Mouse (Mus musculus): ENCODE measurements around the gene Kcnj1.

Kcnj1 gene
- long read RNA-seq, experiment 1 = 0 reads
- long read RNA-seq, experiment 2 = 0 reads

DNA sequence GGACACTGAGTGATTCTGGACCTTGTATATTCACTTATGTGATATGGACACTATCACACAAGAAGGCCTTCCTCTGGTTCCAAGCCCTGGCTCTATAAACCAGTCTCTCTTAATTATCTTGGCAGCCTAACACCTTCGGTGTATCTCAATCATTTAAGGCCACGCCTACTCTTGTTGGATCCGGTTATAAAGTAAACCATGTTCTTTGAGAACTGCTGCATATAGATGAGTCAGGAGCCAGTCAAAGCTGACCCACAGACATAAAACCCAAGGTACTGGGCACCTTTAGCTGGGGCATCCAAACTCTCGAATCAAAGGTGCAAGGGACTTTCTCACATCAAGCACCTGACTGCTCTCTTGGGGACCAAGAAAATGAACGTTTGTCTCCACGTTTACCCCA lies at the start of gene Kcnj1:
TSS of gene Kcnj1 (plus strand) at position 292 of the 400 bp plus-strand sequence.
- intact Hi-C loops (cut with DNase I) = no loop called here

DNA sequence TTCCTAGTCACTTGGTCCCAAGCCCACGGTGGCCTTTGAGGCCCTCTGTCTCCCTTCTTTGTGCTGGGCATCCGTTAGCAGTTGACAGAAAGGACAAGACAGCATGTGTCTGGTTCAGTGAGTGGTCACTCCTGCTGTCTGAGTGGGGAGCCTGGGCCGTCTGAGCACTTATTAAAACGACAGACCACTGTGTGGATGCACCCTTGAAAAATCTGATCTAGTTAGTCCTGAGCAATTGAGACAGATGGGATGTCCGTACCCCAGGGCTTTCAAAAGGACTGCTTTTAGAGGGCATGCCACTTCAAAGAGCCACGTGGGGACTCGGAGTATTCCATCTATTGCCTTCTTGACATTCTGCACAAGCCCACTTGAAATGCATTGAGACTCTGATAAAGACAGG lies 48.7 kb upstream of the Kcnj1 start:
- intact Hi-C loops (cut with DNase I) = no loop called here

DNA sequence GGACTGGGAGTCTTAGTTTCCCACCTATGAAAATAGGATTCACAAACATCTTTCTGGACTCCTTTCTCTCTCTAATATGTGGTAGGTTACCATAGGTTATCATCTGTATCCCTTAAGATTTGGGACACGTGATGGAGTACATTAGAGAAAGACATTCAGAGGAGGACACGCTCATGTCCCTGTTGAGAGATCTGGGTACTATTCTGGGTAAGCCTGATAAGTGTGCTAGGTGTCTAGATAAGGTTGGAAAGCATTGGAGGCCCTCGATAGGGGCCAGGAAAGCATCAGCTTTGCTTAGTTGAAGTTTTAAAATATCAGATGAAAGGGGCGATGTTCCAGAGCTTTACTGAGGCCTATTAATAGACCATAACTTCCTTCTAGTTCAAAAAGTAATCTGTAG lies 43.5 kb upstream of the Kcnj1 start:
- intact Hi-C loops (cut with DNase I) = no loop called here

DNA sequence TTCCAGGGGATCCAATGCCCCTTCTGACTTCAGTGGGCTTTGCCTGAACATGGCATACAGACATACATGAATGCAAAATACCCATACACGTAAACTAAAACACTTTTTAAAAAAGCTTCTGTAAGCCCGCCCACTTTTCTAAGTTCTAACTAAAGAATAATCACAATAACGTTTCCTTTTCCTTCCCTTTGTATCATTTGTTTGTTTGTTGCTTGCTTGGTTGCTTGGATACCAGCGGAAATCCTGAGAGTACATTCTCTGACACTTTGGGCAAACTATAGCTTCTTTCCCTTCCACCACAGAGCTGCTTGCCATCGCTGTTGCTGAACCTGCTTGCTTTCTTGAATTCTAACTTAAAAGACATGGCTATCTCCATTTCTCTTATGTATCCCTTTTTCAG lies 41.1 kb upstream of the Kcnj1 start:
- intact Hi-C loops (cut with DNase I) = loop anchor here (10.0 kb wide), 1 partner anchor 366 kb away; no protein-coding TSS in a partner anchor

DNA sequence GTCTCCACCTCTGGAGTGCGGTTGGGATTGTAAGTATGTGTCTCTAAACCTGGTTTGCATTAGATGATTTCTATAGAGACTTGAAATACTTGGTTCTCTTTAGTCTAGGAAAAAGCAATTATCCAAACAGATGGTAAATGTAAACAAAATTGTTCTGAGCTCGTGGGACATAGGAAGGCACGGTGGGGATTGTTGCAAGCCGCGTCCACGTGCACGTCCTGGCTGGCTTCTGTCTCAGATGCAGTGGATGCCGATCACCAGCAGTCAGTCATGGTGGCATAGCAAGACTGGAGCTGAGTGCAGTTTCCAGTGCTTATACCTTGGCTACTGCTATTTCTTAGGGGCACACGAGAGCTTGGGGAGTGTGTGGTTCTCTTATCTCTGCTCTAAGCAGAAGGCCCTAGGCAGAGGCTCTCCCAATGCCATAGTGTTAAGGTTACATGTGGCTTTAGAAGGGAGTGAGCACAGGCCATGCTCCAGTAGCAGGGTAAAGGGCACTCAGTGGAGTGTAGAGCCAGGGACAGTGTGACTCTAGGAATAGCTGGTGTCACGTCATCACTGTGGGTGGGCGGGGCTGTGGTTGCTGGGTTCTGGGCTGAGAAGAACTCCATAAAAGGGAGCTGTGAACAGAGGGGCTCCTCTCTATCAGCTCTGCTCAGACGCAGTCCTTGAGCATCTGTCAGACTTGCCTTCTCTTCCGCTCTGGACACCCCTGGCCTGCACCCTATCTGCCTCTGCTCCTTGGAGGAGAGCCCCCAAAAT lies 36.7 kb upstream of the Kcnj1 start:
- intact Hi-C loops (cut with DNase I) = loop anchor here (10.0 kb wide), 1 partner anchor 371 kb away; no protein-coding TSS in a partner anchor

DNA sequence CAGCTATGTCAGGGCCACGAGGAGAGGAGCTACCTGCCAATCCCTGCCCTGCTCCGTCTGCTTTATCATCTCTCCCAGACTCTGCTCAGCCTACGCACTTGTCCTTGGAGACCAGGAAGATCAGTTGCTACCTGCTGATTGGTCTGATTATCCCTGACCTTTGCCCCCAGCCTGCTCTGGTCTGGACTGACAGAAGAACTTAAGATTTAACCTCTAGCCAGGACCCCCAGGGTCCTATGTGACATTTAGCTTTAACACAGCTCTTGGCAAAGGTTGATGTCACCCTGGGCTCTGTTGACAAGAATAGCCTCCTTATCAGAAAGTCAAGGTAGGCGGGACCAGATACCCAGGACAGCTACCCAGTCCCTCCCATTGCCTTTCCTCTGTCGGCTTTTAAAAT lies 31.5 kb upstream of the Kcnj1 start:
- intact Hi-C loops (cut with DNase I) = loop anchor here (10.0 kb wide), 1 partner anchor 396 kb away; no protein-coding TSS in a partner anchor

DNA sequence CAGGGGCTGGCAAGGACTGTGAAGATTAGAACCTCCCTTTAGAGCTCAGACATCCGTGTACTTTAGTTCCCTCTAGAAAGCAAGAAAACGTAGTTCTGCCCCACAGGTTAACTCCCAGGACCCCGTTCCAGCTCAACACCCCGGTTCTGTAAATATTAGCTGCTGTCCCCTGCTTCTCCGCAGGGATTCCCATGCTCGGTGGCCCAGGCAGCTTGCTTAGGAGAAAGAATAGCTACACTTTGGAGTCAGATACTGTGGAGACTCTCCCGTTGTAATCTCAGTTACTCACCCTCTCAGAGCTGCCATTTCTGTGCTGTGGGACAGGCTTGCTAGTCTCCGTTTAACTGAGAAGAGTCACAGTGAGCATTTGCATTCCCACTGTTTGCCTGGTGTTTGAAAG lies 29.4 kb upstream of the Kcnj1 start:
- intact Hi-C loops (cut with DNase I) = loop anchor here (10.0 kb wide), 1 partner anchor 398 kb away; no protein-coding TSS in a partner anchor

DNA sequence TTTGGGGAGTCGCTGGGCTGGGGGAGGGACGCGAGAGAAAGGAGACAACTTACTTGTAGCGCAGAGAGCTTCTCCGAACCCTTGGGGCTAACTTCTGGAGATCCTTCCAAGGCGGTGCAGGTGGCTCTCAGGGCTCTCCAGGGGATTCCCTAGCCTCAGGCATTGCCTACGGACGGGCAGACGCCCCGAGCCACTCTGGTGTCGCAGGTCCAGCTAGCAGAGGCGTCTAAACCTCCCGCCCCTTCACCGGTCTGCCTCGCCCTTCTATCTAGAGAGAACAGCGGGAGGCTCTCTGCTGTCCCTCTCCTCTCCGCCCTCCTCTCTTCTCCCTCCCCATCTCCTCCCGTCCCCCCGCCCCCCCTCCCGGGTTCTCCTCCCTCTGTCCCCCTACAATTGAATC lies 28.2 kb upstream of the Kcnj1 start, which contains the start of gene Kcnj5:
TSS of gene Kcnj5 (minus strand) at position 300 of the 400 bp plus-strand sequence.
- intact Hi-C loops (cut with DNase I) = loop anchor here (10.0 kb wide), 1 partner anchor 399 kb away; no protein-coding TSS in a partner anchor

DNA sequence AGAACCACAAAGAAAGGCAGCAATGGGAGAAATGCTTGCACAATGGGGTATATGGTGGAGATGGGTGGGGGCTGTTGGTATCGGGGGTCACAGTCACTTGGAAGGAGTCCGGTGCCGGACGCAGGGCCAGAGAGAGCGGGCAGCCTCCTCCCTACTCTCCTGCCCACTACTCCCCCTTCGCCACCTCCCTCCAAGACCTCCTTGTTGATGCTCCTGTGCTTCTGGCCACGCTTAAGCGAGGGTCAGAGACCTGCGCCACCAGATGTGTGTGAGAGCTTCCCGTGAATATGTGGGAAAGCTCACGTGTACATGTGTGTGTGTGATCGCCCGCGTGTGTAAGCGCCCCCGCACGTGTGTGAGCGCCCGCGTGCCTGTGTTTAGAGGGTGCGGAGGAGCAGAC lies 27.8 kb upstream of the Kcnj1 start:
- intact Hi-C loops (cut with DNase I) = loop anchor here (10.0 kb wide), 1 partner anchor 400 kb away; no protein-coding TSS in a partner anchor

DNA sequence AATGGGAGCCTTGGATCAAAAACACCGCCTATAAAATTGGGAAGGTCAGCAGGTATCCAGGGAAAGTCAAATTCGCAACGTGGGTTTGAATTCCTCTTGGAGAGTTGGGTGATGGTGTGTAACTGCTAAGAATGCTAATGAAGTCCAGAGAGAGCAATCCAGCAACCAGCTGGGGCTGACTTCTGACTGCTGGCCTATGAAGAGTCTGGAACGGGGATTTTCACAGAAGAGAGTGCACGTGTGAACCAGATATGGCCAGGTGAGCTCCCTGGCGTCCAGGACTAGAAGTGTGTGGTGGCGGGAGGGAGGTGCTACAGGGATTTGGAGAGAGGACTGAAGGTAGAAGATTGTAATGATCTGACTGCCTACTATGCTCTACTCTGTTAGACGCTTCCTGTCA lies 24.2 kb upstream of the Kcnj1 start:
- intact Hi-C loops (cut with DNase I) = loop anchor here (10.0 kb wide), 1 partner anchor 403 kb away; no protein-coding TSS in a partner anchor

DNA sequence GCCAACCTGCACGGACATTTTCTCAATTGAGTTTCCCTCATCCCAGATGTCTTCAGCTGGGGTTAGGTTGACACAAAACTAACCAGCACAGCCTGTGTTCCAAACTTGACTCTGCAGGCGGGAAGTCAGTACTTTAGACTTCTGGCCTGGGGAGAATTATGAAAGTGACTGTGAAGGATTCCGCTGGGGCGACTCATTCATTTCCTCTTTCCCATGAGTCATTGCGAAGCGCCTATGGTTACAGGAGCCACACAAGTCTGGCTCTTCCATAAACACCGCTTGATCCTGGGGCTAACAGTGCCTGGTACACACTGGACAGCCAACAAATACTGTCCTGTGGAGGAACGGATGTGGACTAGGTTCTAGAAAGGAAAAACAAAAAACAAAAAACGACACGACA lies 22.9 kb upstream of the Kcnj1 start:
- intact Hi-C loops (cut with DNase I) = loop anchor here (10.0 kb wide), 1 partner anchor 405 kb away; no protein-coding TSS in a partner anchor

DNA sequence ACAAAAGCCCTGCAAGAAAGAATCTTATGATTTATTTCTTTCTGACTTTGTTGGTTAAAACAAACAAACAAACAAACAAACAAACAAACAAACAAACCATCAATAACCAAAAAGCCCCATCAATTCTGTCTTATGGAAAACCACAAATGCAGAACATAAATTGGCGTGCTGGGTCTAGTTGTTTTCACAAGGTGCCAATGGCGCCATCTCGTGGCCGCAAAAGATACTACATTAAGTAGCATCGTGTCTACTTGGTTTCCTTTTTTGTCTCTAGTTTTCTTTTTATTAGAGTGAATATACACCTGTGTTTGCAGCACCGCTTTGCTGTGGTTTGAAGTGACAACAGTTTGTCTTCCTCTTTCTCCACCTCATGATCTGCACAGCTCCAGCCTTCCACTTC lies 22.0 kb upstream of the Kcnj1 start:
- intact Hi-C loops (cut with DNase I) = loop anchor here (1.0 kb wide), 1 partner anchor 78 kb away; no protein-coding TSS in a partner anchor

DNA sequence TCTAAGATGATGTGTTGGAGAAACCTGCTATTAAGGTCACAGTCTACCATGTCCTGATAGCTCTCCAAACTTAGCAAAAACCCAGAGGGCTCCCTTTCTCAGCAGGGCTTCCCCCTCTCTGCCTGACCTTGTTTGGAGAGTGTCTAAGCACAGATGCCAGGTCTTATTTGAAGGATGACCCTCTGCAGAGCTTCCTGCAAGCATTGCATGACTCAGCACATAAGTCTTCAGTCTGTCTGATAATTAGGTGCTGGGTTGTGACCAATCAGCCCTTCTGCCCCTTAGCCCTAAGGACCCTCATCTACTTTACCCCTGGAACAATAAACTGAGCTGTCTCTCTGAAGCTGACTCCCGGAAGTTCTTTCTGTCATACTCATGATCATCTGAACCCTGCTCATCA lies 11.5 kb upstream of the Kcnj1 start:
- intact Hi-C loops (cut with DNase I) = no loop called here

DNA sequence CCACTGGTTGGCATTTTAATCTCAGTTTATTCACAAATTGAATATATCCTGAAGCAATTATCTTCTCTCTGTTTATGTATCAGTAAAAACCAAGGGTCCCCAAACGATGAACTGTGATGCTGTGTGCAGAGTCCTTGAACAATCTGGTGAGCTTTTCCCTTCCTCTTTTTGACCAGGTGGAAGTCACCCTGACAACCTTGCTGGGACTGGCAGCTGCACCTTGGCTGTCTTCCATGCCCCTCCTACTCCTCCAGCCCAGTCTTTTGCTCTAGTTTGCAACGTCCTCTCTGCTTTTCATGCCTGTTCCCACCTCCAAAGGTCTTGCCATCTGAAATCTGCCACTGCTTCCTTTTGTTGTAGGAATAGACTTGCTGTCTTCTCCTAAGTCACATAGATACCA lies 3.5 kb upstream of the Kcnj1 start:
- intact Hi-C loops (cut with DNase I) = no loop called here

DNA sequence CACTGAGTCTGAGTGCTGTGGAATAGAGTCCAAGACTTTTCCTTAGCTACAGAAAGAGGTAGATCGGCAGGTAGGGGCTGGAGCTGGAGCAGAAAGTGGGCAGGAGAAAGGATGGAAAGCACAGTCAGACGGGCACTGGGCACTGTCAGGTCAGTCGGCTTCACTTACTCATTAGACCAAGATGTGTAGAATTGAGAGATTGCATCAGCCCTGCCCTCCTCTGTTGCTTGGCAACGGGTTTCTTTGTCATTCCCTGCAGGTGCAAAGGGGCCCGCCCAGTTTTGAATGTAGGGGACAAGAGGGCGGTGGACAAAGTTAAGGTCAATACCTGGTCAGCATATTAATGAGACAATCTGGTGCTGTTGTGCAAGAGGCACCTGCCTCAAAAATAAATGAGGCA lies 2.9 kb upstream of the Kcnj1 start:
- intact Hi-C loops (cut with DNase I) = no loop called here

DNA sequence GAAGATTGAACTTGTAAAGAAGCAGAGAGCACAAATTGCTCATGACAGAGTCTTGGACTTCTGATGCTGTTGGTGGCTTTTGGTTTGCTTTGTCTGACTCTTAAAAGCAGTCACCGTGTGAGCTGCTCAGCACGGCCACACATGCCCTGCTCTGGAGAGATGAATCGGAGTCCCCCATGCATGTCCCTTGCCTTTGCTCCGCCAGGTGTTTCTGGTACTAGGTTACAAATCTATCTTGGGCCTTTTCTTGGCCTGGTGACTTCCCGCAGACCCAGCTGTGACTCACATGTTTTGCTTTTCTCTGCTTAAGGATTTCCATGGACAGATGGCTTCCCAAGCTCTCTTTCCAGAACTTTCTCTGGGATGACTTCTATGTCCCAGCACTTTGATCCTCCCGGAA lies 1.4 kb downstream of the Kcnj1 start:
- intact Hi-C loops (cut with DNase I) = no loop called here

DNA sequence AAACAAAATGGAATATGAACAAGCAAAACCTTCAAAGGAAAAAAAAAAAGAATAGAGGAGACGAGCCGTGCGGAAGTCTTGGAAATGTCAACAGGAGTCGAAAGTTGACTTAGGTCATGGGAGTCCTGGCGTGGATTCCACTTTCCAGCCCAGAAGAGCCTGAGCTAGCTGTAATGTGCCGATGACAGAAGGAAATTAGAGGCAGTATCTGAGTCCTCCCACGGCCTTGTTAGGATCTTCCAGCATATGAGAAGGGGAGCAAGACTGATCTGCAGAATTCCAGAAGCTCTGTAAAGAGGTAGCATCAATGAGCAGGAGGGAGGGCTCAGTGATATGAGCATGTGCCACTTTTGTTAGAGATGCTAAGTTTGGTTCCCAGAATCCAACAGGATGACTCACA lies 3.7 kb downstream of the Kcnj1 start:
- intact Hi-C loops (cut with DNase I) = no loop called here

DNA sequence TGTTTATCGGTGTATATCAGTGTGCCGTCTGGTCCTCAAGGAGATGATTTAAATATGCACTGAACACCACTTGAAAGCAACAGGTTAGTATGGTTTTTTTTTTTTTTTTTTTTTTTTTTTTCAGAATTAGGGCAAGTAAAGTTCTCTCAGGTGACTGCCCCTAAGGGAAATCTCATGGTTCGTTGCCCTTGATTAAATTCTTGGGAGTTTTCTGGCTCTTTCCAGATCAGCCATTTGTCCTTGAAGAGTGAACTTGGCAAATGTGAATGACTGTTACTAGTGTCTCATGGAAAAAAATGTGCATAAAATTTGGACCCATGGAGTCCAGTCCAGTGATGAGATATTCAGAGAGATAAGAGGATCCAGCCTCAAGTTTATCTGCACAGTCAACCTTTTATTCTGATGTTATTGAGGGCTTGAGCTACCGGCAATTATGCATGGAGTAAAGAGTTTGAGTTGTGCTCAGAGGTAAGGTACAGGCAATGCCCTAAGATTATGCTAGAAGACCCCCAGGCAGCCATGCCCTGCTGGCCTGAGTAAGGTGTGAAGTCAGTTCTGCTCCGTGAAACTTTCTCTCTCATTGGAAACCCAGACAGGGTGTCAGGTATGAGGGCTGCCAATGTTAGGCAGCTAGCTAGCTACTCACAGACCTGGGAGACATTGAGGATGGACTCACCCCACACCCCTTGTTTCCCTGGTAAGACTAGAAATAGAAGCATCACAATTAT lies 4.7 kb downstream of the Kcnj1 start:
- intact Hi-C loops (cut with DNase I) = no loop called here

DNA sequence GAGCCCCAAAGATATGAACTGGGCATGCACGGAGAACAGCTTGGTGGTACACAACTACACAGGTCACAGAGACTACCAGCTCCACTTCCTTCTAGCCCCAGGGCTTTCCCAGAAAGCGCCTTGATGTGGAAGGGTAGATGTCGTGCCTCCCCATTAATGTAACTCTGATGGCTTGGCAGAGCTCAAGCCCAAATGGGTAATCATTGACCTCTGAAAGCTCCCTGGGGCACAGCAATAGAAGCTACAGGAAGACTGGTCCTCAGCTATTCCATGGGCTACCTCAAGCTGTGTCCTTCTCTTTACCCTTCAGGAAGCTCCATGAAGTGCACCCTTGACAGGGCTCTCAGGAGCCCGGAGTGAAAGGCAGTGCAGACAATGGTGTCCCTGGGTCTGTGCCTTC lies 12.6 kb downstream of the Kcnj1 start:
- intact Hi-C loops (cut with DNase I) = no loop called here

DNA sequence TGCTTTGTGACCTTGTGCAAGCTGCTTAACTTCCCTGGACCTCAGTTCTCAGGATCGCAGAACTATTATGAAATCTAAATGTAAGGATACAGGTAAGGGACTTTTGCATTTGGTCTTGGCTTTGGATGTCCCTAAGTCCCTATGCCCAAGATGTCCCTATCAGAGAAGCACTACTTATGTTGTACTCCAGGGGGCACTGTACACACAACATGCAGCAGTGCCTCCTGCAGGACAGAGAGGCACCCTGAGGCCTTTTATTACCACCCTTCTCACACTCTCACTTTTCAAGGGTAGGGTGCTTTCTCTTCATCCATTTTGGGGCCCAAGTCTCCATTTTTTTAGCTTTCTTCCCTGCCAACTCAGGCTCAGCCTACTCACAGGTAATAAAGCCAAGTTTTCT lies 15.8 kb downstream of the Kcnj1 start:
- intact Hi-C loops (cut with DNase I) = no loop called here

DNA sequence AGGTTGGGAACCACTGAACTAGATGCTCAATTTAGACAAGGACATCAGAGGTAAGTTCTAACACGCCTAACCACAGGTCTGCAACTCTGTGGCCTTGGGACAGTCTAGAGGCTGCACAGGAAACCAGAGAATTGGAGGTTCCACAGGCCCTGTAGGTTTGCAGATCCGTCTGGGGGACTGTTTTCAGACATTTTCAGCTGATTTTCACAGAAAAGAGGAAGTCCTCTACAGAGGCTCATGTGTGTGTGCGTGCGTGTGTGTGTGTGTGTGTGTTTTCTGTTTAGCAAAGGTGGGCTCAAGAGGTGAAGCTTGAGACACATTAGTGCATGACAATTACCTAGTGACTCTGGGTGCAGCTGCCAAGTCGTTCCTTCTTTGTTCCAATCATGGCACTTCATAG lies 18.8 kb downstream of the Kcnj1 start:
- intact Hi-C loops (cut with DNase I) = no loop called here

DNA sequence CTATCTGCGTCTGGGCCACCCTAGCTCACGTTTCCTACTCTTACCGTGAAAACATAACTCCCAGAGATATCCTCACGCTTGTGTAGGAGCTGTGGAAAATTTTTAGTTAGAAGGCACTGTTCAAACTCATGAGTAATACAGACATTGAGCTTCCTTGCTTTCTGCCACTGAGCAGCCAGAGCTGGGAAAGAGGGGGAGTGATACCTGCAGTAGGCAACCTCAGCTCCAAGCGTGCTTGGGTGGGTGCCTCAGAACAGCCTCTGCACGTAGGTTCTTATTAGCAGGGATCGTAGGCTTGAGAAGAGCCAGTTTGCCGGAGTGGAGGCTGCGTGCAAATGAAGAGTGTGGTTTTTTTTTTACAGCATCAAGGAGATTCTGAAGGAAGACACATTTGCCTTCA lies 19.4 kb downstream of the Kcnj1 start:
- intact Hi-C loops (cut with DNase I) = no loop called here

All from adrenal gland (tissue).